Mouse (Mus musculus): ENCODE results near the gene Plekhn1. TPM values are rescaled to one million over a fixed set of nuclear protein-coding genes. Genes with fewer than 3 reads are reported as not detected.
A peak's percentile ranks its signal among the peaks of the same experiment; 100 is the strongest.

The Plekhn1 gene
- polyA plus RNA-seq, 1 experiment, result 10.6 TPM

GRCm38 (mm10) chr4:156252140-156252539, 17.5 kb upstream of the Plekhn1 start:
- no peak overlapping the region for H3ac ChIP-seq (ENCODE audit: control insufficient read depth, insufficient read length)
- TF ChIP-seq REST (IDR thresholded peaks at IDR 0.05; ENCODE audit: insufficient read depth, insufficient read length), result no peak
- TF ChIP-seq POLR2AphosphoS2 (IDR thresholded peaks at IDR 0.05; ENCODE audit: insufficient read length, low read depth), result no peak
- no peak for TF ChIP-seq MAX (IDR thresholded peaks at IDR 0.05; ENCODE audit: low read depth)
- TF ChIP-seq POLR2A (IDR thresholded peaks at IDR 0.05; ENCODE audit: insufficient read length, low read depth), result no peak
- no peak for TF ChIP-seq TCF3 (IDR thresholded peaks at IDR 0.05; ENCODE audit: insufficient read length, low read depth)
- TF ChIP-seq MYOG (IDR thresholded peaks at IDR 0.05; ENCODE audit: control insufficient read depth in 1 of 3, insufficient read depth in 1 of 3, insufficient read length in 2 of 3, low read depth in 2 of 3), result no peak
- no peak for TF ChIP-seq TCF12 (IDR thresholded peaks at IDR 0.05; ENCODE audit: insufficient read depth, poor library complexity, severe bottlenecking)
- TF ChIP-seq SRF (IDR thresholded peaks at IDR 0.05; ENCODE audit: control insufficient read depth, insufficient read length, low read depth), result no peak
- TF ChIP-seq MYOD1 (IDR thresholded peaks at IDR 0.05; ENCODE audit: control insufficient read depth in 1 of 3, insufficient read length in 2 of 3, low read depth in 2 of 3), result no peak
- no peak for TF ChIP-seq USF1 (IDR thresholded peaks at IDR 0.05; ENCODE audit: low read depth)
- no peaks in the 10 kb centered on the region for H3K27me3 ChIP-seq (ENCODE audit: control insufficient read depth, insufficient read depth, insufficient read length)
- no peak overlapping the region for H3K4me3 ChIP-seq
- H3K36me3 ChIP-seq (ENCODE audit: control insufficient read depth, insufficient read depth), result no peaks in the 10 kb centered on the region
- H3K4me2 ChIP-seq (ENCODE audit: low read depth), result no peak overlapping the region
- no peaks in the 10 kb centered on the region for H3K79me2 ChIP-seq (ENCODE audit: control insufficient read depth, insufficient read depth)

GRCm38 (mm10) chr4:156251081-156251480, 16.4 kb upstream of the Plekhn1 start:
- no peak for TF ChIP-seq MYOD1 (IDR thresholded peaks at IDR 0.05; ENCODE audit: control insufficient read depth in 1 of 3, insufficient read length in 2 of 3, low read depth in 2 of 3)
- no peak for TF ChIP-seq CEBPB (IDR thresholded peaks at IDR 0.05; ENCODE audit: insufficient read depth, poor library complexity, severe bottlenecking)
- no peak for TF ChIP-seq POLR2AphosphoS2 (IDR thresholded peaks at IDR 0.05; ENCODE audit: insufficient read length, low read depth)
- no peak for TF ChIP-seq REST (IDR thresholded peaks at IDR 0.05; ENCODE audit: insufficient read depth, insufficient read length)
- no peak for TF ChIP-seq SRF (IDR thresholded peaks at IDR 0.05; ENCODE audit: control insufficient read depth, insufficient read length, low read depth)
- TF ChIP-seq TCF12 (IDR thresholded peaks at IDR 0.05; ENCODE audit: insufficient read depth, poor library complexity, severe bottlenecking), result no peak
- TF ChIP-seq TCF3 (IDR thresholded peaks at IDR 0.05; ENCODE audit: insufficient read length, low read depth), result no peak
- TF ChIP-seq E2F4 (IDR thresholded peaks at IDR 0.05; ENCODE audit: insufficient read depth), result no peak
- TF ChIP-seq POLR2A (IDR thresholded peaks at IDR 0.05; ENCODE audit: insufficient read length, low read depth), result no peak
- TF ChIP-seq MAX (IDR thresholded peaks at IDR 0.05; ENCODE audit: low read depth), result no peak
- no peak for TF ChIP-seq USF1 (IDR thresholded peaks at IDR 0.05; ENCODE audit: low read depth)
- TF ChIP-seq MYOG (IDR thresholded peaks at IDR 0.05; ENCODE audit: control insufficient read depth in 1 of 3, insufficient read depth in 1 of 3, insufficient read length in 2 of 3, low read depth in 2 of 3), result no peak
- no peaks in the 10 kb centered on the region for H3K79me2 ChIP-seq (ENCODE audit: control insufficient read depth, insufficient read depth)
- no peaks in the 10 kb centered on the region for H3K27me3 ChIP-seq (ENCODE audit: control insufficient read depth, insufficient read depth, insufficient read length)
- H3K36me3 ChIP-seq (ENCODE audit: control insufficient read depth, insufficient read depth), result peaks cover 7% of the 10 kb centered on the region
- no peak overlapping the region for H3K4me3 ChIP-seq
- H3K4me2 ChIP-seq (ENCODE audit: low read depth), result no peak overlapping the region
- no peak overlapping the region for H3ac ChIP-seq (ENCODE audit: control insufficient read depth, insufficient read length)

- H3ac ChIP-seq (ENCODE audit: control insufficient read depth, insufficient read length), result no peak overlapping the region
- H3K27me3 ChIP-seq (ENCODE audit: control insufficient read depth, insufficient read depth, insufficient read length), result no peaks in the 10 kb centered on the region
- no peak overlapping the region for H3K4me2 ChIP-seq (ENCODE audit: low read depth)
- peaks cover 14% of the 10 kb centered on the region for H3K36me3 ChIP-seq (ENCODE audit: control insufficient read depth, insufficient read depth)
- TF ChIP-seq MYOG (IDR thresholded peaks at IDR 0.05; ENCODE audit: control insufficient read depth in 1 of 3, insufficient read depth in 1 of 3, insufficient read length in 2 of 3, low read depth in 2 of 3), result no peak
- H3K4me3 ChIP-seq, result no peak overlapping the region
- H3K79me2 ChIP-seq (ENCODE audit: control insufficient read depth, insufficient read depth), result no peaks in the 10 kb centered on the region
These were observed 14.9 kb upstream of the Plekhn1 start for GRCm38 (mm10) chr4:156249567-156249966.

GRCm38 (mm10) chr4:156236651-156237447, 2.2 kb upstream of the Plekhn1 start:
- peak overlapping the region; percentile 55 for H3K4me3 ChIP-seq
- TF ChIP-seq MAX (IDR thresholded peaks at IDR 0.05; ENCODE audit: low read depth), result no peak
- no peak for TF ChIP-seq SRF (IDR thresholded peaks at IDR 0.05; ENCODE audit: control insufficient read depth, insufficient read length, low read depth)
- TF ChIP-seq USF1 (IDR thresholded peaks at IDR 0.05; ENCODE audit: low read depth), result no peak
- TF ChIP-seq POLR2AphosphoS2 (IDR thresholded peaks at IDR 0.05; ENCODE audit: insufficient read length, low read depth), result no peak
- TF ChIP-seq CEBPB (IDR thresholded peaks at IDR 0.05; ENCODE audit: insufficient read depth, poor library complexity, severe bottlenecking), result no peak
- no peak for TF ChIP-seq MYOD1 (IDR thresholded peaks at IDR 0.05; ENCODE audit: control insufficient read depth in 1 of 3, insufficient read length in 2 of 3, low read depth in 2 of 3)
- TF ChIP-seq E2F4 (IDR thresholded peaks at IDR 0.05; ENCODE audit: insufficient read depth), result no peak
- TF ChIP-seq TCF12 (IDR thresholded peaks at IDR 0.05; ENCODE audit: insufficient read depth, poor library complexity, severe bottlenecking), result no peak
- TF ChIP-seq TCF3 (IDR thresholded peaks at IDR 0.05; ENCODE audit: insufficient read length, low read depth), result no peak
- no peak for TF ChIP-seq POLR2A (IDR thresholded peaks at IDR 0.05; ENCODE audit: insufficient read length, low read depth)
- TF ChIP-seq REST (IDR thresholded peaks at IDR 0.05; ENCODE audit: insufficient read depth, insufficient read length), result no peak
- no peak for TF ChIP-seq MYOG (IDR thresholded peaks at IDR 0.05; ENCODE audit: control insufficient read depth in 1 of 3, insufficient read depth in 1 of 3, insufficient read length in 2 of 3, low read depth in 2 of 3)
- peaks cover 14% of the 10 kb centered on the region for H3K36me3 ChIP-seq (ENCODE audit: control insufficient read depth, insufficient read depth)
- peak overlapping the region; percentile 24 for H3K4me2 ChIP-seq (ENCODE audit: low read depth)
- peaks cover 3% of the 10 kb centered on the region for H3K79me2 ChIP-seq (ENCODE audit: control insufficient read depth, insufficient read depth)
- H3ac ChIP-seq (ENCODE audit: control insufficient read depth, insufficient read length), result peak overlapping the region; percentile 66
- no peaks in the 10 kb centered on the region for H3K27me3 ChIP-seq (ENCODE audit: control insufficient read depth, insufficient read depth, insufficient read length)
